In genomic region chr9:43744138-43744981, GRCm38 (mm10) we compare ENCODE assay signal across 9 mouse cellular contexts. TPM values are rescaled to one million over a fixed set of nuclear protein-coding genes. Genes with fewer than 3 reads are reported as not detected.
DNase-seq lines count a peak whose midpoint lies in the region; ATAC-seq and TF ChIP-seq lines count a peak whose summit lies in the region.
"Had no signal": no experiment of that assay in that cellular context is flagged by ENCODE, and none has a peak within 500 bp of the region (broad histone marks: within the 10 kb centered on the region; RNA-seq: fewer than 3 reads in every experiment).

No protein-coding gene starts in this region.

- H3K4me2 ChIP-seq in midbrain, embryonic 14.5 days (ENCODE audit: low read length), result peak overlapping the region; percentile 91

- no peaks in the 10 kb centered on the region for H3K36me3 ChIP-seq in heart, embryonic 10.5 days
- H3K36me3 ChIP-seq in limb, embryonic 10.5 days, result no peaks in the 10 kb centered on the region
- no peaks in the 10 kb centered on the region for H3K36me3 ChIP-seq in midbrain, embryonic 14.5 days (ENCODE audit: control insufficient read depth, insufficient read depth, low read length)
- H3K36me3 ChIP-seq: G1E had no signal

- H3K4me3 ChIP-seq in gastrocnemius, adult 2 months, result peak overlapping the region; percentile 71
- H3K4me3 ChIP-seq in heart, embryonic 10.5 days, result peak overlapping the region; percentile 82
- H3K4me3 ChIP-seq in limb, embryonic 10.5 days, result peak overlapping the region; percentile 89
- peak overlapping the region; percentile 92 for H3K4me3 ChIP-seq in midbrain, embryonic 14.5 days (replicated peaks; ENCODE audit: low read depth, low read length)

- H3K4me1 ChIP-seq in heart, embryonic 10.5 days, result peaks cover 47% of the 10 kb centered on the region
- peaks cover 64% of the 10 kb centered on the region for H3K4me1 ChIP-seq in limb, embryonic 10.5 days
- peaks cover 41% of the 10 kb centered on the region for H3K4me1 ChIP-seq in midbrain, embryonic 14.5 days (ENCODE audit: control insufficient read depth, insufficient read depth, low read length)

- intact Hi-C loops in gastrocnemius, adult 2 months (cut with DNase I), result loop anchor here (1.0 to 5.0 kb wide), 3 partner anchors 83 to 228 kb away; no protein-coding TSS in a partner anchor

- DNase-seq in gastrocnemius, adult 2 months, result peak; percentile 36
- no peak for DNase-seq in gastrocnemius, postnatal 10 days
- DNase-seq in CD4-positive helper T cell, adult 2 months (ENCODE audit: low read depth, low spot score), result peak; percentile 56
- peak; percentile 43 for DNase-seq in cerebellum, adult 11 months
- DNase-seq in heart, embryonic 10.5 days (ENCODE audit: low spot score), result no peak
- DNase-seq in limb, embryonic 10.5 days (ENCODE audit: low spot score), result peak; percentile 83
- peak; percentile 74 for DNase-seq in midbrain, embryonic 14.5 days
- no peak for DNase-seq in layer of hippocampus, adult 18-20 months (ENCODE audit: low spot score in 2 of 2)

- peak overlapping the region; percentile 96 for H3K9ac ChIP-seq in midbrain, embryonic 14.5 days (replicated peaks; ENCODE audit: low read length)

- peak overlapping the region; percentile 84 for H3K27ac ChIP-seq in gastrocnemius, adult 2 months
- peak overlapping the region; percentile 94 for H3K27ac ChIP-seq in heart, embryonic 10.5 days
- peak overlapping the region; percentile 97 for H3K27ac ChIP-seq in limb, embryonic 10.5 days
- H3K27ac ChIP-seq in midbrain, embryonic 14.5 days (replicated peaks; ENCODE audit: low read depth, low read length), result peak overlapping the region; percentile 98

- no peaks in the 10 kb centered on the region for H3K9me3 ChIP-seq in heart, embryonic 10.5 days
- H3K9me3 ChIP-seq in limb, embryonic 10.5 days (replicated peaks), result no peaks in the 10 kb centered on the region
- no peaks in the 10 kb centered on the region for H3K9me3 ChIP-seq in midbrain, embryonic 14.5 days (ENCODE audit: control insufficient read depth, low read length)

- WGBS in heart, embryonic 10.5 days, result under 1% methylated on average over 73 of the region's 77 CpGs
- WGBS in limb, embryonic 10.5 days, result under 1% methylated on average over 75 of the region's 77 CpGs
- WGBS in midbrain, embryonic 14.5 days, result under 1% methylated on average over 75 of the region's 77 CpGs

- peaks cover 33% of the 10 kb centered on the region; the same call in 1 of the 2 replicates for H3K27me3 ChIP-seq in heart, embryonic 10.5 days (ENCODE audit: insufficient read depth, poor library complexity, severe bottlenecking)
- H3K27me3 ChIP-seq in limb, embryonic 10.5 days (ENCODE audit: low read depth, poor library complexity, severe bottlenecking), result peaks cover 57% of the 10 kb centered on the region
- H3K27me3 ChIP-seq in midbrain, embryonic 14.5 days (ENCODE audit: control insufficient read depth, insufficient read depth, low read length), result no peaks in the 10 kb centered on the region

- TF ChIP-seq CTCF in gastrocnemius, adult 2 months (IDR thresholded peaks at IDR 0.05), result no peak

- peak; percentile 65; the same call in 1 of the 2 replicates for ATAC-seq in midbrain, embryonic 14.5 days (ENCODE audit: low FRiP score, low TSS enrichment)

RNA-seq across cellular contexts. Expression of gene Nectin1, which starts 0.6 kb away (rescaled TPM):
- total RNA-seq in gastrocnemius, adult 2 months (2021), result 1 to 10 TPM; 1.2 to 2.9 TPM
- 1 to 10 TPM; 7.7 to 9.7 TPM for total RNA-seq in gastrocnemius, postnatal 10 days (2021)
- 1.7 and 3.9 TPM in 2 replicates for polyA plus RNA-seq in heart, embryonic 10.5 days (2016; fragmentation: Nextera tagmentation; extraction: Ambion mirVana)
- 3.8 and 4.2 TPM in 2 replicates for polyA plus RNA-seq in limb, embryonic 10.5 days (2016; fragmentation: Nextera tagmentation; extraction: Ambion mirVana)
- 16.7 and 21.0 TPM in 2 replicates for polyA plus RNA-seq in midbrain, embryonic 14.5 days (2014; fragmentation: Nextera tagmentation; extraction: Ambion mirVana)
- total RNA-seq in layer of hippocampus, adult 18-20 months (2021), result 10 to 100 TPM; 68.2 to 70.6 TPM
- polyA plus RNA-seq: G1E had no signal

Comparison
In these comparisons a context has a peak if more than half of its experiments do, and no peak if none do; other contexts are left out.
1. DNase-seq: peak in gastrocnemius, adult 2 months (single experiment), CD4-positive helper T cell, adult 2 months (single experiment), cerebellum, adult 11 months (single experiment), limb, embryonic 10.5 days (single experiment) and midbrain, embryonic 14.5 days (single experiment); none in gastrocnemius, postnatal 10 days (single experiment), heart, embryonic 10.5 days (single experiment) and layer of hippocampus, adult 18-20 months (0 of 2).
2. RNA of gene Nectin1, which starts 0.6 kb away (total RNA-seq): 68.2 to 70.6 TPM in layer of hippocampus, adult 18-20 months; 7.7 to 9.7 TPM in gastrocnemius, postnatal 10 days and 1.2 to 2.9 TPM in gastrocnemius, adult 2 months; every median in the first group is over 4 times any median in the second.
3. Peak in every context shown above with its lines, with median percentiles within 50 percentile points of each other: H3K27ac ChIP-seq and H3K4me3 ChIP-seq.